Mouse (Mus musculus): Measurements from ENCODE around the gene Tet3. TPM values are rescaled to one million over a fixed set of nuclear protein-coding genes. Genes with fewer than 3 reads are reported as not detected.

Gene Tet3
- polyA plus RNA-seq (2012; ENCODE audit: insufficient read depth, insufficient read length, low replicate concordance, missing spikeins): 65.6 and 107 TPM in 2 replicates

DNA sequence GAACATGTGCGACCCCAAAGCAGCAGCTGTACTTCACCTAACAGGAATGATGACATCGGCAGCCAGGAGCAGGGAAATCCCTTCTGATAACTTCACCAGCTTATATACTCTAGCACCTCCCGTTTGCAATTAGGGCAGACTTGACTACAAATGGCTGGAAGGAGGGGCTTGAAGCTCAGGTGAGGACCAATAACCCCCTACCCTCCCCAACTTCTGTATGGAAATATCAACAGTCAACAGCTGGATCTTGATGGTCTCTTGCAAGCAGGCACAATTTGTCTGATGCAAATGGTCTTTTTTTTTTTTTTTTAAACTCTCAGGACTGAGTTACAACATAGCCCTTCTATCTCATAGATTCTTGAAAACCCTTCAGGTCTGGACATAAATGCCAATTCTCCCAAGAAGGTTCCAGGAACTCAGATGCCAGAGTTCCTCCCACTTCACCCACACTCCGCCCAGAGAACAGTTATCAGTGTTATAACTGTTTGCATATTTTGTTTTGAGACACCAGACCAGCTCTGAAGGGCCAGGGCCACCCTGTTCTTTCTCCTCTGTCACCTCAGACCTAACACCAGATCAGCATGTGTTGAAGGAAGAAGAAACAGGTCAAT is at the start of gene Tet3:
TSS of gene Tet3 (minus strand) at position 51 of the 611 bp plus-strand sequence.
- peaks cover 23% of the 10 kb centered on the region for H3K4me1 ChIP-seq (ENCODE audit: control insufficient read depth, insufficient read depth, low read length)
- no peak for TF ChIP-seq CTCF (IDR thresholded peaks at IDR 0.05; ENCODE audit: insufficient read depth, low read depth, low read length)
- no peak for TF ChIP-seq POLR2A (IDR thresholded peaks at IDR 0.05; ENCODE audit: insufficient read depth, low read depth, low read length)
- H3K4me3 ChIP-seq (ENCODE audit: insufficient read depth, low read depth, low read length): no peak within 1 kb of the TSS
- no peak within 1 kb of the TSS for H3K27ac ChIP-seq (ENCODE audit: insufficient read depth, low read depth, low read length)
- 84% methylated on average over 4 of the region's 4 CpGs for WGBS

DNA sequence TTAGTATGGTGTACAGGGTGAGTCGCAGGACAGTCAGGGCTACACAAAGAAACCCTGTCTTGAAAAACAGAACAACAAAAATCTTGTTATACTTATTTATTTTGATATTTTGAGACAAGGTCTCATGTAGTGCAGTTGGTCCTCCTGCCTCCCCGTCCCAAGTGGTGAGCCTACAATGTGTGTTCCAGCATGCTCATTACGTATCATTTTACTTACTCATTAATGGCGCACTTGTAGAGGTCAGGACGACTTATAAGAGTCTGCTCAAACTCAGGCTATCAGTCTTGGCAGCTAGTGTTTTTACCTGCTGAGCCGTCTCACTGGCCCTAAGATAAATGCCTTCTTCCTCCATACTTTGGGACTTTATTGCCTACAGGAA is 48.3 kb upstream of the Tet3 start:
- peak overlapping the region; percentile 19; the same call in 1 of the 2 replicates for H3K27ac ChIP-seq (ENCODE audit: insufficient read depth, low read depth, low read length)
- peak overlapping the region; percentile 67 for H3K4me3 ChIP-seq (ENCODE audit: insufficient read depth, low read depth, low read length)
- TF ChIP-seq POLR2A (IDR thresholded peaks at IDR 0.05; ENCODE audit: insufficient read depth, low read depth, low read length) (no peak), CTCF (IDR thresholded peaks at IDR 0.05; ENCODE audit: insufficient read depth, low read depth, low read length) (no peak)
- peaks cover 5% of the 10 kb centered on the region for H3K4me1 ChIP-seq (ENCODE audit: control insufficient read depth, insufficient read depth, low read length)
- WGBS: 22% methylated on average over 6 of the region's 6 CpGs

DNA sequence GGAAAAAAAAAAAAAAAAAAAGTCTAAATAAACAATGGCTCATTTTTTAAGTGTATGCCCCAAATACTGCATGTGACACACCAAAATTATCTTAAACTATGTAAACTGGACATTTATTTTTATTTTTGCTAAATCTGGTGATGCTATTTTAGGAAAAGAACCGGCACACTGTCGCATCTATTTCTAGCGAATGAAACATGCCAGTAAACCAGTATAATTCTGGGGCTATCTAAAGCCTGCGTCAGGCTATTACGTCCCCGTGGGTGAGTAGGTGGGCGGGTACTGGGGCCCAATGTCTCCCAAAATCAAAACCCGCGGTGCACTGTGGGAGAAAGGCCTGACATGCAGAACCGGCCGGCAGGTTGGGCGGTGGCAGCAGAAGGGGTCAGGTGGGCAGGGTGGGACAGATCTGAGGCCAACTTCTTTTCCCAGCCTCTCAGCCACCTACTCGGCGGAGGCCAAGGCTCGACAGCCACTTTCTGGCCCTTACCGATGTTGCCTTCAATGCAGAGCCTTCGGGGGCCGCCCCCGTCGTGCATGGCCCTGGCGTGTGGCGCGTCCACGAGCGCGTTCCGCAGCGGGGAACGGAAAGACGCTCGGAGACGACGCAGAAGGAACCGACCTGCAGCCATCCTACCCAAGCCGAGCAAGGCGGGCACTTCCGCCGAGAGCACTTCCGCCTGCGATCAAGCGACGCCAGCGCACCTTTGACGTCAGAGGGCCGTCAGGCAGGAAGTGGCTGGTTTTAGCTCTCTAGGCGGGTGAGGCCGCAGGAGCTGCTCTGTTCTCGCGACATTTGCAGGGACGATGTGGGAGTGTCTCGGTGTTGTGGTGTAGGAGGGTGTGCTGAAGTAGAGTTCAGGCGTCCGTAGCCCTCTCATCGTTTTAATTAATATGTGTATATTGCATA is 47.6 kb upstream of the Tet3 start, which contains the start of gene Dguok:
TSS of gene Dguok (minus strand) at position 712 of the 910 bp plus-strand sequence.
- H3K4me3 ChIP-seq (ENCODE audit: insufficient read depth, low read depth, low read length): peak within 1 kb of the TSS; percentile 67
- H3K4me1 ChIP-seq (ENCODE audit: control insufficient read depth, insufficient read depth, low read length): peaks cover 5% of the 10 kb centered on the region
- under 1% methylated on average over 54 of the region's 54 CpGs for WGBS
- no peak for TF ChIP-seq CTCF (IDR thresholded peaks at IDR 0.05; ENCODE audit: insufficient read depth, low read depth, low read length)
- peak; percentile 77; the same call in 1 of the 2 replicates for TF ChIP-seq POLR2A (IDR thresholded peaks at IDR 0.05; ENCODE audit: insufficient read depth, low read depth, low read length)
- H3K27ac ChIP-seq (ENCODE audit: insufficient read depth, low read depth, low read length): peak within 1 kb of the TSS; percentile 91

DNA sequence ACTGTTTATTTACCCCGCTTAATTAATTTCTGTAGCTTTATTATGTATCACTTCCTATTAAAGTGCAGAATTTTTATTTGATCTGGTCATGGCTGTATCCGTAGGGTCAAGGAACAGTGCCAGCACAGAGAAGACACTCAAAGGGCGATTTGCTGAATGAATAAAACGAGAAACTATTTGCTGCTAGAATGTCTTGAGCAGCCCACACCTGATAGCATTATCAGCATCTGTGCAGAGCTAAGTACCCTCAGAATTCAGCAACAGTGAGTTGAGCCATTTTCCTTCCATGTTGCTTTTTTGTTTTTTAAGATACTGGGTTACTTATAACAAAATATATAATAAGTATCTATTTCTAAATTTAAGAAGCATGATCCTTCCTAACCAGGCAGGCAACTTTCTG is 46.7 kb upstream of the Tet3 start:
- Histone ChIP-seq H3K4me1 (ENCODE audit: control insufficient read depth, insufficient read depth, low read length) (peaks cover 5% of the 10 kb centered on the region), H3K27ac (ENCODE audit: insufficient read depth, low read depth, low read length) (no peak overlapping the region), H3K4me3 (ENCODE audit: insufficient read depth, low read depth, low read length) (no peak overlapping the region)
- TF ChIP-seq POLR2A (IDR thresholded peaks at IDR 0.05; ENCODE audit: insufficient read depth, low read depth, low read length) (no peak), CTCF (IDR thresholded peaks at IDR 0.05; ENCODE audit: insufficient read depth, low read depth, low read length) (no peak)
- WGBS: 85% methylated on average over 4 of the region's 4 CpGs

DNA sequence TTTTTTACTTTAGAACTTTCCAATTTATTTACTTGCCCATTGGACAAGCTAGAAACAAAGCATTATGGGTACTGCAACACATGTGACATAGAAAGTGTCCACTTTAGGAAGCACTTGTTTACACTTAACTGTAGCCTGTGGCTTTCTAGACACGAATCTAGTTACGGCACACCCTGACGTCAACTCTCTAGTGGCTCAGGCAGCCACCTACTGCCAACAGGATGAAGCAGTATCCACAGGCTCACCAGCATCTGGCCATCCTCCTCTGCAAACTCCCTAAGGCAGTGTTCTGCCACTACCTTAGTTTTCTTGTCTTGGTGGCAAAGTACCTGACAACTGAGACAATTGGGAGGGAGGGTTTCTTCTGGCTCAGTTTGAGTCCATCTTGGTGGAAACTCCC is 44.5 kb upstream of the Tet3 start:
- no peak overlapping the region for H3K4me3 ChIP-seq (ENCODE audit: insufficient read depth, low read depth, low read length)
- 72% methylated on average over 3 of the region's 3 CpGs for WGBS
- peaks cover 5% of the 10 kb centered on the region for H3K4me1 ChIP-seq (ENCODE audit: control insufficient read depth, insufficient read depth, low read length)
- no peak overlapping the region for H3K27ac ChIP-seq (ENCODE audit: insufficient read depth, low read depth, low read length)
- TF ChIP-seq CTCF (IDR thresholded peaks at IDR 0.05; ENCODE audit: insufficient read depth, low read depth, low read length) (no peak), POLR2A (IDR thresholded peaks at IDR 0.05; ENCODE audit: insufficient read depth, low read depth, low read length) (no peak)

DNA sequence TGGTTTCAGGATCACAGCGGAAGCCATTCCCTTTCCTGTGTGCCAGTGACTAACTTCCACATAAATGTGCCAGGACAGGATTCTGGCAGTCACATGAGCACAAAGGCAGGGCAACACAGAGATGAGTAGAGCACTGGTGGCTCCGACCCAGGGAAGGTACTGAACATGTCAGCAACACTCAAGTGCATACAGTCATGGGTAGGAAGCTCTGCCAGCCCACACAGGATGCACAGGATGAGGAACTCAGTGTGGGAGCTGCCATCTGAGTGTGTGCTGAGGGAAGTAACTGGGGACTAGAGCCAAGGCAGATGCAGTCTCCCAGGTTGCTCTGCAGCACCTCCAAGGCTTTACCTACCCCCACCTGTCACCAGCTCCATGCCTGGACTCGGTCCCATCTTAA is 43.8 kb upstream of the Tet3 start:
- H3K27ac ChIP-seq (ENCODE audit: insufficient read depth, low read depth, low read length): no peak overlapping the region
- 72% methylated on average over 3 of the region's 3 CpGs for WGBS

DNA sequence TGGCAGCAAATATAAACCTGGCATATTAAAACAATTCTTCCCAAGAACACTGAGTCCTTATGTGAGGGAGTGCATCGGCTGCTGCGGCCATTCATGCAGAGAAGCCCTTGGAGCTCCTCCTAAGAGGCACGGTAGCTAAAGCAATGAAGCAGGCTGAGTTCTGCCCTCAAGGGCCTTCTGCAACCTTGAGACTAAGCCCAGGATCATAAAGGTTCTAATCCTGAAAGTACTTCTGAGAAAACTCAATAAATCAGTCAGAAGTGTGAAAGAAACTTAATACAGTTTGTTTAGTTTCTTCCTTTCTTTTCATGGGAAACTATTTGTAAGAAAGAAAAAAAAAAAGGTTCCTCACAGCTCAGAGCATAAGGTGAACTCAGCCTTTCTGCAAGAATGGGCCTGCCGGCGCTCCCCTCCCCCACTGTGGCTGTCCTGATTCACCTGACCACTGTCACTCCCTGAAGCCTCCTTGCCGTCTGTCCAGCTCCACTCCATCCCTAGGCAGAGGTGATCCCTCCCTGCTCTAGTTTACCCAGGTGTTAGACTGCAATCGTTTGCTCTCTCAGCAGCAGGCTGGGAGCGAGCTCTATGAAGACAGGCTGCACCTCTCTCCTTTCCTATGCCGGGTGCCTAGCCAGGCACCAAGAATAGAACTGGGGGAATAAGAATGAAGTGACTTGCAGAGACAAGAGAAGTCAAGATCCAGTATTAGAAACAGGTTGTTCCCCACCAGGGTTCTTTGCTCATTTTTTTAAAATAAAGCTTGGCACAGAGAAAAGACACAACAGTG is 42.8 kb upstream of the Tet3 start:
- WGBS: 58% methylated on average over 9 of the region's 9 CpGs
- Histone ChIP-seq H3K4me3 (ENCODE audit: insufficient read depth, low read depth, low read length) (no peak overlapping the region), H3K4me1 (ENCODE audit: control insufficient read depth, insufficient read depth, low read length) (peaks cover 11% of the 10 kb centered on the region), H3K27ac (ENCODE audit: insufficient read depth, low read depth, low read length) (no peak overlapping the region)
- no peak for TF ChIP-seq CTCF (IDR thresholded peaks at IDR 0.05; ENCODE audit: insufficient read depth, low read depth, low read length)
- no peak for TF ChIP-seq POLR2A (IDR thresholded peaks at IDR 0.05; ENCODE audit: insufficient read depth, low read depth, low read length)

More for the DNA sequence above, 43.8 kb upstream of the Tet3 start:
- TF ChIP-seq POLR2A (IDR thresholded peaks at IDR 0.05; ENCODE audit: insufficient read depth, low read depth, low read length): no peak
- no peak for TF ChIP-seq CTCF (IDR thresholded peaks at IDR 0.05; ENCODE audit: insufficient read depth, low read depth, low read length)
- Histone ChIP-seq H3K4me1 (ENCODE audit: control insufficient read depth, insufficient read depth, low read length) (peaks cover 5% of the 10 kb centered on the region), H3K4me3 (ENCODE audit: insufficient read depth, low read depth, low read length) (no peak overlapping the region)

DNA sequence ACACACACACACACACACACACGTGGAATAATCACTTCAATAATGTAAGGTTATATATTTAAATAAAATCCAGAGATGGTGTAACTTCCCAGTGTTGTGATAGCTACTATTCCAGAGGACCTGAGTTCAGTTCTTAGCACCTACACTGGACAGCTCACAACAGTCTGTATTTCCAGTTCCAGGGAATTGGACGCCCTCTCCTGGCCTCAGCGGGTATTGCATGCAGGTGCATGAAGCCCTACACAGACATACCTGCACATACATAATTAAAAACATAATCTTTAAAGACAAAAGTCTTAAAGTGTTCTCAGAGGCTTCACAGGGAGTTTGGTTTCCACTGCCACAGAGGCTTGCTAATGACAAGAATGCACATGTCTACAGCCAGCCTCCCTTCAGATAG is 41.6 kb upstream of the Tet3 start:
- Histone ChIP-seq H3K4me3 (ENCODE audit: insufficient read depth, low read depth, low read length) (no peak overlapping the region), H3K4me1 (ENCODE audit: control insufficient read depth, insufficient read depth, low read length) (peaks cover 12% of the 10 kb centered on the region), H3K27ac (ENCODE audit: insufficient read depth, low read depth, low read length) (no peak overlapping the region)
- WGBS: 62% methylated on average over 3 of the region's 3 CpGs
- TF ChIP-seq CTCF (IDR thresholded peaks at IDR 0.05; ENCODE audit: insufficient read depth, low read depth, low read length) (no peak), POLR2A (IDR thresholded peaks at IDR 0.05; ENCODE audit: insufficient read depth, low read depth, low read length) (no peak)
